Comparison of ENCODE assay signal across 16 mouse cellular contexts in genomic region chr13:31878805-31879477, GRCm38 (mm10).
DNase-seq lines count a peak whose midpoint lies in the region; ATAC-seq lines count a peak whose summit lies in the region.
"Had no signal": no experiment of that assay in that cellular context is flagged by ENCODE, and none has a peak within 500 bp of the region (broad histone marks: within the 10 kb centered on the region; RNA-seq: fewer than 3 reads in every experiment).

No protein-coding gene starts in this region.

- intact Hi-C loops in left cerebral cortex, postnatal 10 days (cut with DNase I): no loop called here

- DNase-seq in cerebellum, postnatal 4 days (ENCODE audit: low spot score in 2 of 2): no peak
- peak; percentile 34 to 38 for DNase-seq in left cerebral cortex, adult 18-20 months (ENCODE audit: low spot score in 2 of 2)
- DNase-seq in left cerebral cortex, postnatal 10 days (ENCODE audit: extremely low spot score in 1 of 2, low spot score in 2 of 2): no peak
- DNase-seq in left cerebral cortex, adult 9 months (ENCODE audit: low spot score in 2 of 2): peak; percentile 5 to 44
- peak; percentile 65 for DNase-seq in telencephalon, adult 2 months (ENCODE audit: low read depth, low spot score)
- DNase-seq in lung, postnatal 36 days: no peak
- no peak for DNase-seq in adrenal gland, postnatal 36 days
- DNase-seq: cerebellum, adult 11-12 months; kidney, adult 11 months; kidney, postnatal 10 days; liver, embryonic 13.5 days; retina, postnatal 1 day; thymus, postnatal 14 days had no signal

- peak; percentile 49; the same call in 1 of the 2 replicates for ATAC-seq in cerebellum, adult (ENCODE audit: insufficient number of reproducible peaks, low FRiP score, low TSS enrichment)
- ATAC-seq: CD4-positive, CD25-positive, alpha-beta regulatory T cell, adult 4 months; midbrain, embryonic 13.5 days had no signal

Comparison
In these comparisons a context has a peak if more than half of its experiments do, and no peak if none do; other contexts are left out.
1. DNase-seq: peak in left cerebral cortex, adult 18-20 months (2 of 2), left cerebral cortex, adult 9 months (2 of 2) and telencephalon, adult 2 months (single experiment); none in cerebellum, postnatal 4 days (0 of 2), left cerebral cortex, postnatal 10 days (0 of 2), lung, postnatal 36 days (single experiment) and adrenal gland, postnatal 36 days (0 of 2).